Mouse (Mus musculus) liver, adult 2 months (tissue): ENCODE measurements around the gene Hoxc5. TPM values are rescaled to one million over a fixed set of nuclear protein-coding genes. Genes with fewer than 3 reads are reported as not detected.

ENCODE experiments used
- DNase-seq: peaks from one replicate; pipeline ENCODE4 v3.0.0-alpha.2; 2011; ENCODE audit warnings: low read depth, low spot score; ENCODE audit errors: extremely low read depth
- H3K27ac ChIP-seq: fragments of 200-500 bp; replicated peaks from 2 replicates; pipeline ENCODE4 v1.5.1; 2012; ENCODE audit warnings: low read depth, mild to moderate bottlenecking, control low read depth, inconsistent platforms, low read length; ENCODE audit not compliant: insufficient read depth
- H3K27me3 ChIP-seq: fragments of 200-500 bp; 2 replicates; pipeline ENCODE4 v1.6.1; 2012; ENCODE audit warnings: mild to moderate bottlenecking, moderate library complexity, low read length, inconsistent platforms; ENCODE audit not compliant: control insufficient read depth, insufficient read depth
- H3K36me3 ChIP-seq: fragments of 200-500 bp; 2 replicates; pipeline ENCODE4 v1.6.1; 2012; ENCODE audit warnings: low read length, inconsistent platforms; ENCODE audit not compliant: control insufficient read depth, insufficient read depth
- H3K4me1 ChIP-seq: fragments of 200-500 bp; 2 replicates; pipeline ENCODE4 v1.6.1; 2011; ENCODE audit warnings: low read length; ENCODE audit not compliant: control insufficient read depth, insufficient read depth
- H3K4me3 ChIP-seq: fragments of 200-500 bp; 2 replicates; pipeline ENCODE4 v1.5.1; 2011; ENCODE audit warnings: low read depth, mild to moderate bottlenecking, control low read depth, low read length, moderate library complexity; ENCODE audit not compliant: insufficient read depth
- H3K79me2 ChIP-seq: fragments of 200-500 bp; 2 replicates; pipeline ENCODE4 v1.6.1; 2012; ENCODE audit warnings: inconsistent platforms, mild to moderate bottlenecking, low read length, moderate library complexity; ENCODE audit not compliant: control insufficient read depth, insufficient read depth
- H3K9ac ChIP-seq: fragments of 200-500 bp; 2 replicates; pipeline ENCODE4 v1.6.1; 2012; ENCODE audit warnings: low read depth, mild to moderate bottlenecking, control low read depth, inconsistent platforms, low read length
- CTCF ChIP-seq: fragments of 200-500 bp; IDR thresholded peaks from 2 replicates; pipeline ENCODE4 v1.5.1; 2011; ENCODE audit warnings: low read depth, low read length, control low read depth
- POLR2A ChIP-seq: fragments of 200-500 bp; IDR thresholded peaks from 2 replicates; pipeline ENCODE4 v1.6.1; 2011; ENCODE audit warnings: low read length, control low read depth; ENCODE audit not compliant: insufficient read depth; ENCODE audit errors: extremely low read depth
- WGBS: fragments of 180-500 bp; shearing (Covaris S2); methylation state at CpG from one replicate; pipeline ENCODE4 v1.1.7; 2018; 5-methylcytosine and 5-hydroxymethylcytosine counted together
- polyA plus RNA-seq: library from polyadenylated mRNA; depleted of rRNA; stranded (reverse); fragments of >200 nt; gene quantifications from 2 replicates; pipeline ENCODE4 v1.2.3, GENCODE M21; 2012
- total RNA-seq: library from RNA; depleted of rRNA; stranded (reverse); fragments of >200 nt; gene quantifications from 2 replicates; pipeline ENCODE4 v1.2.3, GENCODE M21; 2014

Hoxc5 gene
- total and polyA plus RNA-seq, 2 experiments, result under 0.01 TPM; not detected in 1

- DNase-seq, result no peak
- Histone ChIP-seq H3K4me1 (no peaks in the 10 kb centered on the region), H3K27me3 (peaks cover 30% of the 10 kb centered on the region), H3K9ac (no peak overlapping the region), H3K27ac (no peak overlapping the region), H3K36me3 (no peaks in the 10 kb centered on the region), H3K79me2 (0 out of 2 replicates have a peak, but pooled peaks cover 3% of the 10 kb centered on the region), H3K4me3 (no peak overlapping the region)
- TF ChIP-seq POLR2A (no peak), CTCF (no peak)
- 6% methylated on average over 12 of the region's 12 CpGs for WGBS
Observed at GRCm38 (mm10) chr15:102934438-102934837, 32.8 kb upstream of the Hoxc5 start.

- no peak overlapping the region for H3K27ac ChIP-seq
- no peak for TF ChIP-seq CTCF
- no peak for TF ChIP-seq POLR2A
- 2% methylated on average over 26 of the region's 27 CpGs for WGBS
Observed at GRCm38 (mm10) chr15:102934897-102935296, 32.3 kb upstream of the Hoxc5 start.

GRCm38 (mm10) chr15:102936279-102936972 is 30.8 kb upstream of the Hoxc5 start, which contains the start of gene Hoxc12:
Gene Hoxc12 (plus strand): TSS chr15:102936757.
- Histone ChIP-seq H3K9ac (no peak within 1 kb of the TSS), H3K4me3 (no peak within 1 kb of the TSS), H3K27ac (no peak within 1 kb of the TSS), H3K79me2 (0 out of 2 replicates have a peak, but pooled peaks cover 3% of the 10 kb centered on the region), H3K4me1 (no peaks in the 10 kb centered on the region), H3K27me3 (peaks cover 29% of the 10 kb centered on the region), H3K36me3 (no peaks in the 10 kb centered on the region)
- DNase-seq, result no peak
- no peak for TF ChIP-seq CTCF
- no peak for TF ChIP-seq POLR2A
- 4% methylated on average over 31 of the region's 31 CpGs for WGBS

More at GRCm38 (mm10) chr15:102934897-102935296, 32.3 kb upstream of the Hoxc5 start:
- peaks cover 32% of the 10 kb centered on the region for H3K27me3 ChIP-seq
- no peak overlapping the region for H3K4me3 ChIP-seq
- DNase-seq, result no peak
- no peaks in the 10 kb centered on the region for H3K4me1 ChIP-seq
- 0 out of 2 replicates have a peak, but pooled peaks cover 3% of the 10 kb centered on the region for H3K79me2 ChIP-seq
- H3K36me3 ChIP-seq, result no peaks in the 10 kb centered on the region
- H3K9ac ChIP-seq, result no peak overlapping the region

GRCm38 (mm10) chr15:102937036-102937666 is 30.1 kb upstream of the Hoxc5 start:
- DNase-seq, result no peak
- Histone ChIP-seq H3K27ac (no peak overlapping the region), H3K9ac (no peak overlapping the region), H3K79me2 (0 out of 2 replicates have a peak, but pooled peaks cover 3% of the 10 kb centered on the region), H3K4me3 (no peak overlapping the region), H3K4me1 (no peaks in the 10 kb centered on the region), H3K36me3 (no peaks in the 10 kb centered on the region), H3K27me3 (peaks cover 24% of the 10 kb centered on the region)
- no peak for TF ChIP-seq POLR2A
- TF ChIP-seq CTCF, result no peak
- 4% methylated on average over 50 of the region's 50 CpGs for WGBS

GRCm38 (mm10) chr15:102939256-102940155 is 27.7 kb upstream of the Hoxc5 start:
- no peak overlapping the region for H3K27ac ChIP-seq
- DNase-seq, result no peak
- H3K4me1 ChIP-seq, result no peaks in the 10 kb centered on the region
- H3K9ac ChIP-seq, result no peak overlapping the region
- H3K4me3 ChIP-seq, result no peak overlapping the region
- no peaks in the 10 kb centered on the region for H3K36me3 ChIP-seq
- 4% methylated on average over 34 of the region's 34 CpGs for WGBS
- peaks cover 34% of the 10 kb centered on the region for H3K27me3 ChIP-seq
- H3K79me2 ChIP-seq, result 0 out of 2 replicates have a peak, but pooled peaks cover 3% of the 10 kb centered on the region
- no peak for TF ChIP-seq CTCF
